Mouse (Mus musculus) midbrain, embryonic 14.5 days (tissue): Measurements from ENCODE around the gene Nup210l. TPM values are rescaled to one million over a fixed set of nuclear protein-coding genes. Genes with fewer than 3 reads are reported as not detected.

Source experiments
- ATAC-seq: fragments of 200-750 bp; cut with Nextera tagmentation; 2 replicates; pipeline ENCODE4 v1.8.0; 2017; ENCODE audit warnings: moderate number of reproducible peaks, moderate library complexity; ENCODE audit not compliant: low FRiP score, low TSS enrichment
- DNase-seq: peaks from one replicate; pipeline ENCODE4 v3.0.0-alpha.2; 2015
- H3K27ac ChIP-seq: fragments of 300-500 bp; sonication (generic); replicated peaks from 2 replicates; pipeline ENCODE4 v1.5.1; 2014; ENCODE audit warnings: mild to moderate bottlenecking, low read depth, low read length, moderate library complexity
- H3K27me3 ChIP-seq: fragments of 300-500 bp; sonication (generic); 2 replicates; pipeline ENCODE4 v1.6.1; 2014; ENCODE audit warnings: low read length, control low read depth, mixed read lengths; ENCODE audit not compliant: control insufficient read depth, insufficient read depth
- H3K36me3 ChIP-seq: fragments of 300-500 bp; sonication (generic); 2 replicates; pipeline ENCODE4 v1.6.1; 2014; ENCODE audit warnings: low read length, control low read depth; ENCODE audit not compliant: control insufficient read depth, insufficient read depth
- H3K4me1 ChIP-seq: fragments of 300-500 bp; sonication (generic); 2 replicates; pipeline ENCODE4 v1.6.1; 2014; ENCODE audit warnings: mild to moderate bottlenecking, antibody characterized with exemption, low read length, control low read depth; ENCODE audit not compliant: control insufficient read depth, insufficient read depth
- H3K4me2 ChIP-seq: fragments of 300-500 bp; sonication (generic); 2 replicates; pipeline ENCODE4 v1.6.1; 2014; ENCODE audit warnings: mild to moderate bottlenecking, low read length, moderate library complexity
- H3K4me3 ChIP-seq: fragments of 300-500 bp; sonication (generic); replicated peaks from 2 replicates; pipeline ENCODE4 v1.5.1; 2014; ENCODE audit warnings: low read depth, low read length
- H3K9ac ChIP-seq: fragments of 300-500 bp; sonication (generic); replicated peaks from 2 replicates; pipeline ENCODE4 v1.6.1; 2014; ENCODE audit warnings: mild to moderate bottlenecking, low read length, moderate library complexity
- H3K9me3 ChIP-seq: fragments of 300-500 bp; sonication (generic); 2 replicates; pipeline ENCODE4 v1.6.1; 2016; ENCODE audit warnings: low read length, control low read depth, mixed read lengths; ENCODE audit not compliant: control insufficient read depth
- WGBS: fragments of 180-500 bp; shearing (Covaris S2); extraction: QIAGEN DNeasy Blood & Tissue Kit; methylation state at CpG from one replicate; pipeline ENCODE4 v1.1.7; 2014; 5-methylcytosine and 5-hydroxymethylcytosine counted together
- polyA plus RNA-seq: library from polyadenylated mRNA; unstranded; fragments of >200 nt; fragmentation: Nextera tagmentation; extraction: Ambion mirVana; gene quantifications from 2 replicates; pipeline ENCODE4 v1.2.1, GENCODE M21; 2014

The Nup210l gene
- polyA plus RNA-seq, 1 experiment from 2014 or later = 0.61 TPM

- Histone ChIP-seq H3K9ac (no peak overlapping the region), H3K27ac (no peak overlapping the region), H3K4me1 (no peaks in the 10 kb centered on the region), H3K4me3 (no peak overlapping the region), H3K27me3 (no peaks in the 10 kb centered on the region), H3K4me2 (no peak overlapping the region), H3K36me3 (peaks cover 5% of the 10 kb centered on the region), H3K9me3 (no peaks in the 10 kb centered on the region)
- DNase-seq = no peak
- ATAC-seq = no peak
- 82% methylated on average over 1 of the region's 1 CpGs for WGBS
Observed at GRCm38 (mm10) chr3:90202884-90203283, 99.0 kb downstream of the Nup210l start.

GRCm38 (mm10) chr3:90203619-90204018 is 99.7 kb downstream of the Nup210l start:
- 83% methylated on average over 5 of the region's 5 CpGs for WGBS
- DNase-seq (no peak), ATAC-seq (no peak)
- peaks cover 12% of the 10 kb centered on the region for H3K36me3 ChIP-seq
- H3K9ac ChIP-seq = no peak overlapping the region
- H3K4me1 ChIP-seq = no peaks in the 10 kb centered on the region
- no peak overlapping the region for H3K4me2 ChIP-seq
- no peak overlapping the region for H3K27ac ChIP-seq
- no peaks in the 10 kb centered on the region for H3K27me3 ChIP-seq
- H3K9me3 ChIP-seq = no peaks in the 10 kb centered on the region
- H3K4me3 ChIP-seq = no peak overlapping the region

GRCm38 (mm10) chr3:90204582-90204981 is 100.7 kb downstream of the Nup210l start:
- 89% methylated on average over 2 of the region's 2 CpGs for WGBS
- Histone ChIP-seq H3K4me1 (no peaks in the 10 kb centered on the region), H3K27ac (no peak overlapping the region), H3K4me2 (no peak overlapping the region), H3K36me3 (peaks cover 22% of the 10 kb centered on the region), H3K9ac (no peak overlapping the region), H3K27me3 (no peaks in the 10 kb centered on the region), H3K9me3 (no peaks in the 10 kb centered on the region), H3K4me3 (no peak overlapping the region)
- DNase-seq (no peak), ATAC-seq (no peak)

- H3K36me3 ChIP-seq = peaks cover 49% of the 10 kb centered on the region
- ATAC-seq = no peak
- H3K27me3 ChIP-seq = no peaks in the 10 kb centered on the region
Observed at GRCm38 (mm10) chr3:90208662-90209061, 104.7 kb downstream of the Nup210l start.

GRCm38 (mm10) chr3:90209908-90210566 is 106.1 kb downstream of the Nup210l start:
- Histone ChIP-seq H3K4me1 (peaks cover 22% of the 10 kb centered on the region), H3K36me3 (peaks cover 49% of the 10 kb centered on the region), H3K9me3 (no peaks in the 10 kb centered on the region), H3K27ac (no peak overlapping the region), H3K4me2 (no peak overlapping the region), H3K4me3 (no peak overlapping the region), H3K27me3 (no peaks in the 10 kb centered on the region), H3K9ac (no peak overlapping the region)
- no peak for ATAC-seq
- no peak for DNase-seq
- 95% methylated on average over 5 of the region's 5 CpGs for WGBS

More at GRCm38 (mm10) chr3:90208662-90209061, 104.7 kb downstream of the Nup210l start:
- H3K9ac ChIP-seq = no peak overlapping the region
- no peak overlapping the region for H3K27ac ChIP-seq
- WGBS = 90% methylated on average over 2 of the region's 2 CpGs
- H3K4me2 ChIP-seq = no peak overlapping the region
- no peaks in the 10 kb centered on the region for H3K9me3 ChIP-seq
- DNase-seq = no peak
- peaks cover 15% of the 10 kb centered on the region for H3K4me1 ChIP-seq
- no peak overlapping the region for H3K4me3 ChIP-seq

GRCm38 (mm10) chr3:90211475-90212398 is 107.8 kb downstream of the Nup210l start:
- peak overlapping the region; percentile 88; the same call in 1 of the 2 replicates for H3K4me3 ChIP-seq
- peaks cover 49% of the 10 kb centered on the region for H3K36me3 ChIP-seq

GRCm38 (mm10) chr3:90212723-90213122 is 108.8 kb downstream of the Nup210l start:
- H3K4me3 ChIP-seq = peak overlapping the region; percentile 88
- no peak for ATAC-seq
- WGBS = 17% methylated on average over 5 of the region's 5 CpGs
- peak overlapping the region; percentile 89 for H3K9ac ChIP-seq
- H3K27ac ChIP-seq = no peak overlapping the region
- no peaks in the 10 kb centered on the region for H3K27me3 ChIP-seq
- no peaks in the 10 kb centered on the region for H3K9me3 ChIP-seq
- H3K4me1 ChIP-seq = peaks cover 22% of the 10 kb centered on the region
- peaks cover 46% of the 10 kb centered on the region for H3K36me3 ChIP-seq
- peak overlapping the region; percentile 79 for H3K4me2 ChIP-seq
- no peak for DNase-seq

More at GRCm38 (mm10) chr3:90211475-90212398, 107.8 kb downstream of the Nup210l start:
- no peak for ATAC-seq
- Histone ChIP-seq H3K27ac (no peak overlapping the region), H3K27me3 (no peaks in the 10 kb centered on the region), H3K4me2 (peak overlapping the region; percentile 79), H3K9ac (0 out of 2 replicates have a peak overlapping the region, but pooled peaks have one; percentile 9), H3K4me1 (peaks cover 22% of the 10 kb centered on the region), H3K9me3 (no peaks in the 10 kb centered on the region)
- DNase-seq = no peak
- WGBS = 86% methylated on average over 13 of the region's 13 CpGs

- no peaks in the 10 kb centered on the region for H3K9me3 ChIP-seq
- H3K27ac ChIP-seq = peak within 1 kb of the TSS; percentile 90
- H3K4me1 ChIP-seq = peaks cover 22% of the 10 kb centered on the region
- H3K4me2 ChIP-seq = peak within 1 kb of the TSS; percentile 79
- H3K9ac ChIP-seq = peak within 1 kb of the TSS; percentile 89
- peak within 1 kb of the TSS; percentile 88 for H3K4me3 ChIP-seq
- peaks cover 39% of the 10 kb centered on the region for H3K36me3 ChIP-seq
- under 1% methylated on average over 42 of the region's 42 CpGs for WGBS
- ATAC-seq (peak; percentile 93), DNase-seq (peak; percentile 97)
- no peaks in the 10 kb centered on the region for H3K27me3 ChIP-seq
Observed at GRCm38 (mm10) chr3:90213377-90213866, 109.5 kb downstream of the Nup210l start, which contains the start of the genes Rps27 and Rab13. Gene Rps27 (minus strand): TSS chr3:90213651. Gene Rab13 (plus strand): TSS chr3:90213695.
